Mouse (Mus musculus) midbrain, embryonic 15.5 days (tissue): Measurements from ENCODE around the gene Senp8. TPM values are rescaled to one million over a fixed set of nuclear protein-coding genes. Genes with fewer than 3 reads are reported as not detected.

Source experiments
- ATAC-seq: fragments of 200-750 bp; cut with Nextera tagmentation; replicated peaks from 2 replicates; pipeline ENCODE4 v1.8.0; 2017; ENCODE audit warnings: moderate TSS enrichment
- H3K27ac ChIP-seq: fragments of 300-500 bp; sonication (generic); 2 replicates; pipeline ENCODE4 v1.5.1; 2015; ENCODE audit warnings: mild to moderate bottlenecking, inconsistent platforms
- H3K27me3 ChIP-seq: fragments of 300-500 bp; sonication (generic); replicated peaks from 2 replicates; pipeline ENCODE4 v1.6.1; 2015; ENCODE audit warnings: inconsistent platforms
- H3K36me3 ChIP-seq: fragments of 300-500 bp; sonication (generic); replicated peaks from 2 replicates; pipeline ENCODE4 v1.6.1; 2015; ENCODE audit warnings: inconsistent platforms
- H3K4me1 ChIP-seq: fragments of 300-500 bp; sonication (generic); 2 replicates; pipeline ENCODE4 v1.6.1; 2015; ENCODE audit warnings: inconsistent platforms
- H3K4me2 ChIP-seq: fragments of 300-500 bp; sonication (generic); 2 replicates; pipeline ENCODE4 v1.6.1; 2015; ENCODE audit warnings: inconsistent platforms, mild to moderate bottlenecking, moderate library complexity
- H3K4me3 ChIP-seq: fragments of 300-500 bp; sonication (generic); 2 replicates; pipeline ENCODE4 v1.5.1; 2015; ENCODE audit warnings: mild to moderate bottlenecking, inconsistent platforms
- H3K9ac ChIP-seq: fragments of 300-500 bp; sonication (generic); 2 replicates; pipeline ENCODE4 v1.6.1; 2015; ENCODE audit warnings: mild to moderate bottlenecking, inconsistent platforms
- H3K9me3 ChIP-seq: fragments of 300-500 bp; sonication (generic); 2 replicates; pipeline ENCODE4 v1.6.1; 2016; ENCODE audit warnings: inconsistent platforms
- WGBS: fragments of 180-500 bp; shearing (Covaris S2); methylation state at CpG from one replicate; pipeline ENCODE4 v1.1.7; 2015; ENCODE audit warnings: mixed read lengths; 5-methylcytosine and 5-hydroxymethylcytosine counted together
- polyA plus RNA-seq: library from polyadenylated mRNA; unstranded; fragments of >200 nt; fragmentation: Nextera tagmentation; extraction: Ambion mirVana; gene quantifications from 2 replicates; pipeline ENCODE4 v1.2.1, GENCODE M21; 2015

The Senp8 gene
- polyA plus RNA-seq, 1 experiment from 2014 or later, result 11.1 TPM

DNA sequence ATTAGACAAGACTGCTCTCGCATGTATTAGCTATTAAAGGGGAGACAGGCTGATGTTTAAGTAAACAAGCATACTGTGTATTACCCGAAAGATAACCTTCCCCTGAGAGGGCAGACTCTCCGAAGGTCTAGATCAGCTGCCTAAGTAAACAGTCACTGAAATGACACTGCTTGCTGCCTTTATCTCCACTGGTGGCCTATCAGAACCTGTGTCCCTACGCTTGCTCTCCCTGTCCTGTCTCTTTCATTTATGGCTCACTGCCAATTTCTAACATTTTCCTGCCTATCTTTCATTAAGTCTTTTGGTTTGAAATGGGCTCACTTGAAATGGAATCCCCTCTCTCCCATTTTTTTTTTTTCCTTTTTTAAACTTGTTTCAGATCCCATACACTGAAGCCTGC, 15.1 kb downstream of the Senp8 start:
- Histone ChIP-seq H3K4me3 (no peak overlapping the region), H3K4me1 (no peaks in the 10 kb centered on the region), H3K9me3 (no peaks in the 10 kb centered on the region), H3K4me2 (no peak overlapping the region), H3K27me3 (no peaks in the 10 kb centered on the region), H3K27ac (no peak overlapping the region), H3K36me3 (0 out of 2 replicates have a peak, but pooled peaks cover 4% of the 10 kb centered on the region), H3K9ac (no peak overlapping the region)
- ATAC-seq, result no peak
- WGBS, result 70% methylated on average over 4 of the region's 4 CpGs

DNA sequence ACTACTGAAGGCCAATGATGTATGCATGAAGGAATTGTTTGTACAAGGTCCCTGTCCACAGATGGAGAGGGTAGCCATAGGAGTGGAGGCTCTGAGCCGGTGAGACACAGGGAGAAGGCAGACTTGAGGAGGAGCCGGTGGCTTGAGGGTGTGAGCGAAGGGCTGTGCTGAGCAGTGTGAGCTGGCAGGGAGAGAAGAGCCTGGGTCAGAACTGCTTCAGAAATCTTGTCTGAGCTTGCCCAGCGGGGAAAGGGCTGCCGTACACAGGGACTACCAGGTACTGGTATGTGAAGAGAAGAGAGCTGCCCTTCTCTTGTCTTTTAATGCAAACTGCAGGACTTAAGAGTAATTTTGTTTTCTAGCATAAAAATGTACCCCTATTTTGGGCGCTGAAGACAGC, 17.4 kb downstream of the Senp8 start:
- Histone ChIP-seq H3K27me3 (no peaks in the 10 kb centered on the region), H3K4me3 (no peak overlapping the region), H3K4me2 (no peak overlapping the region), H3K36me3 (0 out of 2 replicates have a peak, but pooled peaks cover 4% of the 10 kb centered on the region), H3K4me1 (no peaks in the 10 kb centered on the region), H3K9ac (no peak overlapping the region), H3K9me3 (no peaks in the 10 kb centered on the region), H3K27ac (no peak overlapping the region)
- ATAC-seq, result no peak
- 77% methylated on average over 6 of the region's 6 CpGs for WGBS

DNA sequence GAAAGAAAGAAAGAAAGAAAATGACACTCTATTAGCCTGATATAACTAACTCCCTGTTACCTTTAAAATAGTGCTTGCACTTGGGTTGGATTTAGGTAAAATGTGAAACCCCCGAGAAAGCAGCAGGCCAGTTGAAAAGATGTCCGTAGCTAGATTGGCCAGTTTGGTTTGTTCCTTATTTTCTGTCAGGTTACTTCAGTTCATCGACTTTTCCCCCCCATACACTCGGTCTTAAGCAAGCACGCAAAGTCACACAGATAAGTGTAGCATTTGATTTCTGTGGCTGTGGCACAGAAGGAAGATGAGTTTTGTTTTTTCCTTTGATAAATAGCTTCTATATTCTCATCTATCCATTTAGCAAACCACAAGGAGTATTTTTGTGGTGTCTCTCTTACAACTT, 19.4 kb downstream of the Senp8 start:
- Histone ChIP-seq H3K4me3 (no peak overlapping the region), H3K27ac (no peak overlapping the region), H3K4me1 (no peaks in the 10 kb centered on the region), H3K9ac (no peak overlapping the region), H3K27me3 (no peaks in the 10 kb centered on the region), H3K9me3 (no peaks in the 10 kb centered on the region), H3K4me2 (no peak overlapping the region), H3K36me3 (no peaks in the 10 kb centered on the region)
- 92% methylated on average over 5 of the region's 5 CpGs for WGBS
- no peak for ATAC-seq

DNA sequence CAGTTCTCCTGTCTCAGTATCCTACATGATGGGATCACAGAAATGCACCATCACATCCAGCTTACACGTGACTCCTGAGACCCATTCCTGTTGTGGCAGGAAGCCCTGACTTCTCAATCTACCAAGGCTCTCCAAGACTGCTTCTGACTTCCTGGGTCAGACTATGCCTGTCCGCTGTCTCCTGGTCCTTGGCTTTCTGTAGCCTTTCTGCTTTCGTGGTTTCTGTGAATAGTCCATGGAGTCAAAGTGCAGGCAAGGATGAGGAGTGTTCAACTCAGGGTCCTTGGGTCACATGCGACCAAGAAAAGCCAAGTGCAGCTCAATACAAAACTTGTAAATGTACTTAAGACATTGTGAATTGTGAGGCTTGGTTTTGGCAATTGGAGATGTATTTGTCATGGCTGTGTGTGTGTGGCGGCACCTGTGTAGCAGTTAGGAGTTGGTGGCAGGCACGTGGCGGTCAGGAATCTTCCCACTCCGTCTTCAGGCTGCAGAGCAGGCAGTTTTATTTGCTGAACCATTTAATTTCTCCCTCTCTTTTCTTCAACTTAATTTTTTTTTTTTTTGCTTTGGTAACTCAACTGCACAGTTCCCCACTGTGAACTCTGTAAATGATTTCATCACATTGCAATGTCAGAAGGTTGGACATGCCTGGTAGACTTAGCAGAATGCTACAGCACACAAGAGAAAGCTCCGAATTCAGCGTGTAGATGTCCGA, 22.8 kb downstream of the Senp8 start:
- Histone ChIP-seq H3K9ac (no peak overlapping the region), H3K27me3 (no peaks in the 10 kb centered on the region), H3K36me3 (no peaks in the 10 kb centered on the region), H3K4me3 (no peak overlapping the region), H3K9me3 (no peaks in the 10 kb centered on the region), H3K4me1 (peaks cover 4% of the 10 kb centered on the region), H3K4me2 (no peak overlapping the region), H3K27ac (no peak overlapping the region)
- 82% methylated on average over 11 of the region's 11 CpGs for WGBS
- ATAC-seq, result no peak

DNA sequence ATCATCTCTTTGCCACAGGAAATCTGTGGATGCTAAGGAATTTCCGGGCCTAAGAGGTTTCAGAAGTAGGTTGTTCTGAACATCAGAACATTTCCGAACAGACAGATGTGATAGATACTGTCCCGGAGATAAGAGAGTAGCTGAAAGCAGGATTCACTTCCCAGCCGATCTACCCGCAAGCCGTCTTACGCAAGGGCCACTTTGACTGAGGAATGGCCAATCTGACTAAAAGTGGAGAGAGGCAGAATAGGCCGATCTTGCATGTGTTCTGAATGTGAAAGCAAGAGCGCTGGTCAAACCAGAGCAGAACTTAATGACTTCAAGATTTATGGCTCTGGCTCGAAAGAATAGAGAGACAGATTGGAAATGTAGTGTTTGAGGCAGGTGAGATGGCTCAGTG, 25.0 kb downstream of the Senp8 start:
- Histone ChIP-seq H3K36me3 (no peaks in the 10 kb centered on the region), H3K9ac (no peak overlapping the region), H3K9me3 (no peaks in the 10 kb centered on the region), H3K4me1 (peaks cover 4% of the 10 kb centered on the region), H3K27ac (no peak overlapping the region), H3K4me3 (no peak overlapping the region), H3K27me3 (no peaks in the 10 kb centered on the region), H3K4me2 (no peak overlapping the region)
- no peak for ATAC-seq
- WGBS, result 89% methylated on average over 10 of the region's 10 CpGs

DNA sequence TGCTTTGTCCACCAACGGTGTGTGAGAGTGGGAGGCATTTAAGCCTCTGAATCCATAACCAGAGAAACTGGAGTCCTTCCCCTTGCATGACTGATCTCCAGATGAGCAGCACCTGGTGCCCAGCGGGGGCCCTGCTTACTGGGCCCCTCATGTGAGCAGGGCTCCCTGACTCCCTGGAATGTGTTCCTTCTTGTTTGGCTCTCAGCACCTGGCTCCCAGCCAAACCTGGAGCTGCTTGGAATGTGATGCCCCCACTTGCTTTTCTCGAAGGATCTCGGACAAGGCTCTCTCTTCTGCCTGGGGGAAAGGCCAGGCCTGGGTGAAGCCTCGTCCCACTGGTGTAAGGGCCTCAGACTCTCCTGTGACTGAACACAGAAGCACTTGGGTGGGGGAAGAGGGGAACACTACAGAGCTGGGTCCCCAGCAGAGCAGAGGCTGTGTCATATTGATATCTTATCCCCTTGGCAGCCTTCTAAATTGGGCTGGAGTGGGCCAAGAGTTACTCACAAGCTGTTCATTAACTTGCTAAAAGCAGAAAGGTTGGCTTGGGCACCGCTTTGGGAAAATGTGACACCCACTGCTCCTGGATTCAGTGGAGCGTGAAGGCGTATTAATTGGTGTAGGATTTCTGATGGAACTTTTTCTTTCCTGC, 26.6 kb downstream of the Senp8 start:
- no peak overlapping the region for H3K27ac ChIP-seq
- 0 out of 2 replicates have a peak, but pooled peaks have one; percentile 37 for ATAC-seq
- no peak overlapping the region for H3K9ac ChIP-seq
- WGBS, result 65% methylated on average over 8 of the region's 8 CpGs
- no peaks in the 10 kb centered on the region for H3K36me3 ChIP-seq
- H3K9me3 ChIP-seq, result no peaks in the 10 kb centered on the region
- H3K27me3 ChIP-seq, result no peaks in the 10 kb centered on the region
- H3K4me3 ChIP-seq, result no peak overlapping the region
- H3K4me1 ChIP-seq, result peaks cover 4% of the 10 kb centered on the region
- no peak overlapping the region for H3K4me2 ChIP-seq

DNA sequence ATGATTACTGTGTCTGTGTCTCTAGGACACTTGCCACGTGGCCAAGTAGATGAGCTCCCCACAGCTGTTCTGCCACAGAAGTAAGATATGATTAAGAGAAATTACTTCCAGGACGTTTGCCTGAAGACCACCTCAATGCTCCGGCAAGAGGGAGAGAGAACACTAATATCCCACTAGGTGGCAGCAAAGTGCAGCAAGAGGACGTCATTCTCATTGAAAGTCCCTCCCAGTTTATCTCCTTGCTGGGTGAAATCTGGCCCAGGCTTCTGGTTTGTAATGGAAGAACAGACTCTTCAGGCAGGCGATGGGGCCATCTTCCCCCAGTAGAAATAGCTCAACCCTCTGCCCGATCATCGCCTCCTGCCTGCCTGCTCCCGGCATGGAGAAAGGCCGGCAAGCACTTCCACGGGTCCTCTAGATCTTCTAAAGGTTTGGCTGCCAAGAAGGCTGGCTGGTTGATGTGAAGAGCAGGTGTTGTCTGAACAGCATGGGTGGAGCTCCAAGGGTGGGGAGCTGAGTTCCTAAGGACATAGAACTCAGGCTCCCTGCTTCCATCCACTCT, 27.3 kb downstream of the Senp8 start:
- Histone ChIP-seq H3K9me3 (no peaks in the 10 kb centered on the region), H3K9ac (peak overlapping the region; percentile 38; the same call in 1 of the 2 replicates), H3K27ac (no peak overlapping the region), H3K4me3 (peak overlapping the region; percentile 19; the same call in 1 of the 2 replicates), H3K4me1 (peaks cover 4% of the 10 kb centered on the region), H3K36me3 (no peaks in the 10 kb centered on the region), H3K27me3 (no peaks in the 10 kb centered on the region), H3K4me2 (peak overlapping the region; percentile 47)
- ATAC-seq, result 0 out of 2 replicates have a peak, but pooled peaks have one; percentile 45
- 21% methylated on average over 10 of the region's 10 CpGs for WGBS

DNA sequence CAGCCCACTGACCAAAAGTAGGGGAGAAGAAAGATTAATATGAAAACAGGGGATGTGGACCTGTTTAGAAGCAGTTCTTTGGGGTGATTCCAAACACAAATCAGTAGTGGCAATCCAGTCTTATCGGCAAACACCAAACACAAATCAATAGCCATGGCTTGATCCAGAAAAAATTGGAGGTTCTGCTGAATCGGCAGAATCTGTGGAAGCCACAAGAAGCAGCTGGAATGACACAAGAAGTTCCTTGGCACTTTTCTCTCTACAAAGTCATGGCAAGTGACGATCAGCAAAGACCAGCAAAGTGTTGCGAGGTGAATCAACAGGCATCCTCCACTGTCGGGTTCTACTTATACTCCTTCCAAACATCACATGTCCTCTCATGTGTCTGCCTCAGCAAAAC, 29.4 kb downstream of the Senp8 start:
- no peak overlapping the region for H3K4me3 ChIP-seq
- H3K9me3 ChIP-seq, result no peaks in the 10 kb centered on the region
- WGBS, result 79% methylated on average over 5 of the region's 5 CpGs
- H3K9ac ChIP-seq, result no peak overlapping the region
- no peaks in the 10 kb centered on the region for H3K36me3 ChIP-seq
- ATAC-seq, result no peak
- H3K27ac ChIP-seq, result no peak overlapping the region
- no peak overlapping the region for H3K4me2 ChIP-seq
- no peaks in the 10 kb centered on the region for H3K27me3 ChIP-seq
- peaks cover 4% of the 10 kb centered on the region for H3K4me1 ChIP-seq

DNA sequence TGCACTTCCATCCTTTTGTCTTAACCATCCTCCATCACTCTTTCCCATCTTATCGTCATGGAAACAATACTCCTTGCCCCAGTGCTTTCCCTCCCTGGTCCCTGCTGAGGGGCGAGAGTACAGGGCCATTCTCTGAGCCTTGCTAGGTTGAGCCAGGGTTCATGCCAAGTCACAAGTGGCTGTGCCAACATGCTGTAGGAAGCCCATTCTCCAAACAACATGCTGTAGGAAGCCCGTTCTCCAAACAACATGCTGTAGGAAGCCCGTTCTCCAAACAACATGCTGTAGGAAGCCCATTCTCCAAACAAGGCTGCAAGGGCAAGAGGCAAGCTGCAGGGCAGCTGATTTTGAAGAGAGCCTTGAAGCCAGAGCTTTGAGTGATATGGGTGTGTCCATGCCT, 32.3 kb downstream of the Senp8 start:
- Histone ChIP-seq H3K27me3 (no peaks in the 10 kb centered on the region), H3K4me1 (peaks cover under 1% of the 10 kb centered on the region), H3K4me2 (no peak overlapping the region), H3K9me3 (no peaks in the 10 kb centered on the region), H3K4me3 (no peak overlapping the region), H3K9ac (no peak overlapping the region), H3K36me3 (no peaks in the 10 kb centered on the region), H3K27ac (no peak overlapping the region)
- no peak for ATAC-seq
- WGBS, result 77% methylated on average over 4 of the region's 4 CpGs

DNA sequence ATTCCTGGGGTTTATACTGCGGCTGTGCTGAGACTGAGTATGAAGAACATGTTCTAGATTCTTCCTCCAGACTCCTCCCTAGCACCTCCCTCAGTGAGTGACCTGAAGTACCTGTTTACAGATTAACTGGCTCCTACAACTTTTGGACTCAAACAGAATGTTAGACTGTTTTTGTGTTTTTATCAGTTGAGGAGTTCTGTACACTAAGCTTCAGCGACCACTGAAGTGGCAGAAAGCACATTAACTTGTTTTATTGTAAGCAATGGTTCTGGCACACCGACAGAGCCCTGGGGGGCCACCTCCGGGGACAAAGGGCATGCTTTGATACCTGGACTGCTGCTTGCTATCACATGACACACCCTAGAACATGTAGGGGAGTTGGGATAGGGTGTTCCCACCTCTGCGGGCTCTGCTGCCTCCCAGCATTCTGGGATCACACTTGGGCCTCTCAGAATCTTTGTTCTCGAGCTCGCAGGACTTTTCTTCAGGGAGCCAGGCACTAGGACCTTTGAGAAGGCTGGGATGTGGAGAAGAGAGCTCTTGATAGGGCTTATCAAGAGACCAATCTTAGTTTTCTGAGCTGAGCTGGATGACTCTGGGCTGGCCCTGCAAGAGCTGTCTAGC, 34.1 kb downstream of the Senp8 start:
- H3K4me1 ChIP-seq, result no peaks in the 10 kb centered on the region
- H3K9ac ChIP-seq, result no peak overlapping the region
- no peak overlapping the region for H3K27ac ChIP-seq
- WGBS, result 74% methylated on average over 7 of the region's 7 CpGs
- H3K4me3 ChIP-seq, result no peak overlapping the region
- no peaks in the 10 kb centered on the region for H3K36me3 ChIP-seq
- ATAC-seq, result no peak
- H3K9me3 ChIP-seq, result no peaks in the 10 kb centered on the region
- H3K27me3 ChIP-seq, result no peaks in the 10 kb centered on the region
- no peak overlapping the region for H3K4me2 ChIP-seq

DNA sequence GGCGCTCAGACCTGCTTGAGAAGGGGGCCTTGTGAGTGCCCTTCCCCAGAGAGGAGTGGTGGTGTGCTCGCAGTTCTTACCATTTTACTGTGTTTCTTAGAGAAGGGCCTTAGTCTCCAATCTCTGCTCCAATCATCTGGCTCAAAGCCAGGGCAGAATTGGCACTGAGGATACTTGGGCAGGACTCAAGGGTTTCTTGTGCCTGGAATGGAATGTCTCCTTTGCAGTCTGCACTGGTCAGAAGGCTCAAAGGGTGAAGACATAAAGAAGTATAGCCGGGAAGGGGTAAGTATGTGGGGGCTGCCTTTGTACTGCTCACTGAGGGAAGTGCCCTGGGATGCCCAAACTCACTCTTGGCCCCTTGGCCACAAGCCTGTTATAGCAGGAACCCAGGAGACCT, 41.3 kb downstream of the Senp8 start:
- Histone ChIP-seq H3K4me2 (no peak overlapping the region), H3K4me1 (no peaks in the 10 kb centered on the region), H3K4me3 (no peak overlapping the region), H3K27me3 (no peaks in the 10 kb centered on the region), H3K27ac (no peak overlapping the region), H3K9ac (no peak overlapping the region), H3K36me3 (no peaks in the 10 kb centered on the region), H3K9me3 (no peaks in the 10 kb centered on the region)
- no peak for ATAC-seq
- 78% methylated on average over 3 of the region's 3 CpGs for WGBS
